7 mouse cellular contexts compared by ENCODE assay signal in genomic region chr4:32239749-32240131, GRCm38 (mm10). TPM values are rescaled to one million over a fixed set of nuclear protein-coding genes. Genes with fewer than 3 reads are reported as not detected.
DNase-seq lines count a peak whose midpoint lies in the region; ATAC-seq and TF ChIP-seq lines count a peak whose summit lies in the region.

No protein-coding gene starts in this region.

- under 1% methylated on average over 26 of the region's 26 CpGs for WGBS in forebrain, embryonic 16.5 days
- 0% methylated on average over 26 of the region's 26 CpGs for WGBS in hindbrain, embryonic 13.5 days

- TF ChIP-seq POLR2A in ES-Bruce4 (IDR thresholded peaks at IDR 0.05; ENCODE audit: insufficient read depth, low read length) = no peak

- peak overlapping the region; percentile 86 for H3K4me2 ChIP-seq in forebrain, embryonic 16.5 days (ENCODE audit: low read length)
- peak overlapping the region; percentile 91 for H3K4me2 ChIP-seq in hindbrain, embryonic 13.5 days

- H3K36me3 ChIP-seq in ES-Bruce4 (ENCODE audit: control insufficient read depth, insufficient read depth, low read length, poor library complexity, severe bottlenecking) = no peaks in the 10 kb centered on the region
- no peaks in the 10 kb centered on the region for H3K36me3 ChIP-seq in forebrain, embryonic 16.5 days (ENCODE audit: control insufficient read depth, insufficient read depth)
- H3K36me3 ChIP-seq in hindbrain, embryonic 13.5 days = peaks cover 4% of the 10 kb centered on the region; the same call in 1 of the 2 replicates

- DNase-seq in adrenal gland, postnatal 25 days = peak; percentile 63
- DNase-seq in left cerebral cortex, postnatal 4 days = peak; percentile 65
- peak; percentile 70 for DNase-seq in mesoderm, embryonic 11.5 days (ENCODE audit: low read depth, low spot score)
- DNase-seq in right cerebral cortex, postnatal 36 days (ENCODE audit: low spot score in 2 of 2) = peak; percentile 48 to 67

- no peaks in the 10 kb centered on the region for H3K9me3 ChIP-seq in ES-Bruce4 (replicated peaks; ENCODE audit: control insufficient read depth, insufficient read depth, low read length, poor library complexity, severe bottlenecking)
- H3K9me3 ChIP-seq in forebrain, embryonic 16.5 days (ENCODE audit: control insufficient read depth, low read length) = no peaks in the 10 kb centered on the region
- H3K9me3 ChIP-seq in hindbrain, embryonic 13.5 days = no peaks in the 10 kb centered on the region

- no peaks in the 10 kb centered on the region for H3K4me1 ChIP-seq in ES-Bruce4 (ENCODE audit: control insufficient read depth, insufficient read depth, low read length)
- H3K4me1 ChIP-seq in forebrain, embryonic 16.5 days (replicated peaks; ENCODE audit: control insufficient read depth, insufficient read depth, low read length) = peaks cover 48% of the 10 kb centered on the region
- H3K4me1 ChIP-seq in hindbrain, embryonic 13.5 days (replicated peaks) = peaks cover 53% of the 10 kb centered on the region

- H3K27me3 ChIP-seq in ES-Bruce4 (ENCODE audit: control insufficient read depth, insufficient read depth, low read length, poor library complexity, severe bottlenecking) = peaks cover 8% of the 10 kb centered on the region; the same call in 1 of the 2 replicates
- no peaks in the 10 kb centered on the region for H3K27me3 ChIP-seq in forebrain, embryonic 16.5 days (replicated peaks; ENCODE audit: control insufficient read depth, insufficient read depth, low read length)
- H3K27me3 ChIP-seq in hindbrain, embryonic 13.5 days = no peaks in the 10 kb centered on the region

- H3K4me3 ChIP-seq in ES-Bruce4 (ENCODE audit: low read depth, low read length) = peak overlapping the region; percentile 77
- H3K4me3 ChIP-seq in forebrain, embryonic 16.5 days (replicated peaks; ENCODE audit: low read length) = peak overlapping the region; percentile 86
- peak overlapping the region; percentile 95 for H3K4me3 ChIP-seq in hindbrain, embryonic 13.5 days

- intact Hi-C loops in left cerebral cortex, postnatal 4 days (cut with DNase I) = loop anchor here (2.0 to 10.0 kb wide), 5 partner anchors 87 to 333 kb away; no protein-coding TSS in a partner anchor

- peak overlapping the region; percentile 94 for H3K9ac ChIP-seq in ES-Bruce4 (ENCODE audit: low read depth, poor library complexity, severe bottlenecking)
- peak overlapping the region; percentile 97 for H3K9ac ChIP-seq in forebrain, embryonic 16.5 days (replicated peaks; ENCODE audit: low read depth, low read length)
- H3K9ac ChIP-seq in hindbrain, embryonic 13.5 days = peak overlapping the region; percentile 98

- TF ChIP-seq EP300 in ES-Bruce4 (IDR thresholded peaks at IDR 0.05; ENCODE audit: insufficient read depth, low read depth, low read length) = no peak

- no peak overlapping the region for H3K27ac ChIP-seq in ES-Bruce4 (ENCODE audit: insufficient read depth, low read length)
- H3K27ac ChIP-seq in forebrain, embryonic 16.5 days (ENCODE audit: low read length) = peak overlapping the region; percentile 98
- H3K27ac ChIP-seq in hindbrain, embryonic 13.5 days = peak overlapping the region; percentile 99

- TF ChIP-seq CTCF in ES-Bruce4 (IDR thresholded peaks at IDR 0.05; ENCODE audit: low read depth, low read length) = no peak

- ATAC-seq in forebrain, embryonic 16.5 days = peak; percentile 41
- peak; percentile 44 for ATAC-seq in hindbrain, embryonic 13.5 days (ENCODE audit: low FRiP score)

RNA-seq across cellular contexts. Expression of gene Bach2, which starts 1.1 kb away (rescaled TPM):
- 14.2 and 18.7 TPM in 2 replicates for polyA plus RNA-seq in ES-Bruce4 (2011; ENCODE audit: insufficient read depth, insufficient read length, low read depth, missing spikeins)
- 1.3 and 4.7 TPM in 2 replicates for total RNA-seq in adrenal gland, postnatal 25 days (2021)
- 32.7 and 33.3 TPM in 2 replicates for polyA plus RNA-seq in forebrain, embryonic 16.5 days (2015; fragmentation: Nextera tagmentation; extraction: Ambion mirVana)
- 28.5 and 29.4 TPM in 2 replicates for polyA plus RNA-seq in hindbrain, embryonic 13.5 days (2015; fragmentation: Nextera tagmentation; extraction: Ambion mirVana)
- 100 to 1,000 TPM in 1 of 2 experiments, 10 to 100 TPM in 1; 92.7 to 105 TPM for total RNA-seq in left cerebral cortex, postnatal 4 days (2021)
